ENCODE assay signal across 23 mouse cellular contexts in the genomic region with DNA sequence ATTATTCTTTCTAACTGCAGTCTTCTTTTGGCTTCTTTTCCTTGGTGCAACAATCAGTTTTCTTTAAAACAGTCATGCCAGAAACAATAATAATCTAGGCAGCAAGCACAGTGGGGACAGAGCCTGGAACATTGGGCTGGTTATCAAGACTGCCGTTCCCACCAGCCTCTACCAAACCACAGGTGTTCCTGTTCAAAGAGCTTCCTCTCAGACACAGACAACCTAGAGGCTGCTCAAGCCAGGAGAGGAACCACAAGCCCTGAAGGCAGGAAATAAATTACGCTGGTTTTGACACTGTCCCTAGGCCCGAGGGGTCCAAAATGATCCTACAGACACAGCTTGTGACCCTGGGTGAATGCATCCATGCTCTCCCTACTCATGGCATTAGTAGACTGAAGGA.
DNase-seq lines count a peak whose midpoint lies in the region; ATAC-seq and TF ChIP-seq lines count a peak whose summit lies in the region.
"Had no signal": no experiment of that assay in that cellular context is flagged by ENCODE, and none has a peak within 500 bp of the region (broad histone marks: within the 10 kb centered on the region; RNA-seq: fewer than 3 reads in every experiment).

No protein-coding gene starts in this region.

- H3K4me3 ChIP-seq in kidney, adult 2 months (ENCODE audit: insufficient read depth, low read depth, low read length): no peak overlapping the region
- H3K4me3 ChIP-seq: forebrain, embryonic 12.5 days; heart, embryonic 15.5 days; left cerebral cortex, adult 2 months had no signal

- no peak for TF ChIP-seq POLR2A in kidney, adult 2 months (IDR thresholded peaks at IDR 0.05; ENCODE audit: low read depth, low read length)

- H3K4me1 ChIP-seq in kidney, adult 2 months (ENCODE audit: control insufficient read depth, insufficient read depth, low read length): no peaks in the 10 kb centered on the region
- H3K4me1 ChIP-seq: forebrain, embryonic 12.5 days; heart, embryonic 15.5 days had no signal

- ATAC-seq in common myeloid progenitor, adult 5-6 weeks (replicated peaks; ENCODE audit: low read depth, poor library complexity, severe bottlenecking): peak; percentile 92
- ATAC-seq in monocyte, adult 5-6 weeks (replicated peaks; ENCODE audit: insufficient number of reproducible peaks, low FRiP score, low TSS enrichment, poor library complexity, severe bottlenecking): peak; percentile 40; the same call in 1 of the 2 replicates
- no peak for ATAC-seq in erythroblast, adult 5-6 weeks (replicated peaks; ENCODE audit: low FRiP score, poor library complexity, severe bottlenecking)
- ATAC-seq: hindbrain, embryonic 16.5 days; intestine, postnatal 0 days; Patski had no signal

- DNase-seq in CD4-positive helper T cell, adult 2 months (ENCODE audit: low read depth, low spot score): peak; percentile 36
- peak; percentile 70 for DNase-seq in thymus, postnatal 0 days (ENCODE audit: low spot score)
- DNase-seq in kidney, adult 2 months: no peak
- no peak for DNase-seq in heart, adult 11 months
- no peak for DNase-seq in right cerebral cortex, postnatal 36 days (ENCODE audit: low spot score in 2 of 2)
- DNase-seq: adrenal gland, postnatal 25 days; cerebellum, adult 11 months; cerebellum, postnatal 36 days; gastrocnemius, postnatal 10 days; heart, postnatal 4 days; kidney, postnatal 14 days; lung, adult 2 months; lung, postnatal 36 days had no signal

- no peaks in the 10 kb centered on the region for H3K27me3 ChIP-seq in kidney, adult 2 months (replicated peaks; ENCODE audit: control insufficient read depth, insufficient read depth, low read length)
- H3K27me3 ChIP-seq: forebrain, embryonic 12.5 days; heart, embryonic 15.5 days; Patski had no signal

- H3K36me3 ChIP-seq in kidney, adult 2 months (ENCODE audit: control insufficient read depth, insufficient read depth, low read length): no peaks in the 10 kb centered on the region
- H3K36me3 ChIP-seq: forebrain, embryonic 12.5 days; heart, embryonic 15.5 days had no signal

- H3K27ac ChIP-seq in kidney, adult 2 months (ENCODE audit: insufficient read depth, low read depth, low read length): no peak overlapping the region
- H3K27ac ChIP-seq: forebrain, embryonic 12.5 days; heart, embryonic 15.5 days; left cerebral cortex, adult 2 months; stomach, postnatal 0 days had no signal

- WGBS in kidney, adult 2 months: 64% methylated on average over 3 of the region's 3 CpGs

- no peak for TF ChIP-seq CTCF in kidney, adult 2 months (conservative IDR thresholded peaks at IDR 0.05; ENCODE audit: insufficient read depth, insufficient read length, low read depth, low read length)

Comparison
In these comparisons a context has a peak if more than half of its experiments do, and no peak if none do; other contexts are left out.
1. DNase-seq: peak in CD4-positive helper T cell, adult 2 months (single experiment) and thymus, postnatal 0 days (single experiment); none in kidney, adult 2 months (single experiment), heart, adult 11 months (single experiment) and right cerebral cortex, postnatal 36 days (0 of 2).